Mouse (Mus musculus): ENCODE results near the gene Rpap3. TPM values are rescaled to one million over a fixed set of nuclear protein-coding genes. Genes with fewer than 3 reads are reported as not detected.

Rpap3 gene
- 13.8 and 21.8 TPM in 2 replicates for polyA plus RNA-seq (2012)

DNA sequence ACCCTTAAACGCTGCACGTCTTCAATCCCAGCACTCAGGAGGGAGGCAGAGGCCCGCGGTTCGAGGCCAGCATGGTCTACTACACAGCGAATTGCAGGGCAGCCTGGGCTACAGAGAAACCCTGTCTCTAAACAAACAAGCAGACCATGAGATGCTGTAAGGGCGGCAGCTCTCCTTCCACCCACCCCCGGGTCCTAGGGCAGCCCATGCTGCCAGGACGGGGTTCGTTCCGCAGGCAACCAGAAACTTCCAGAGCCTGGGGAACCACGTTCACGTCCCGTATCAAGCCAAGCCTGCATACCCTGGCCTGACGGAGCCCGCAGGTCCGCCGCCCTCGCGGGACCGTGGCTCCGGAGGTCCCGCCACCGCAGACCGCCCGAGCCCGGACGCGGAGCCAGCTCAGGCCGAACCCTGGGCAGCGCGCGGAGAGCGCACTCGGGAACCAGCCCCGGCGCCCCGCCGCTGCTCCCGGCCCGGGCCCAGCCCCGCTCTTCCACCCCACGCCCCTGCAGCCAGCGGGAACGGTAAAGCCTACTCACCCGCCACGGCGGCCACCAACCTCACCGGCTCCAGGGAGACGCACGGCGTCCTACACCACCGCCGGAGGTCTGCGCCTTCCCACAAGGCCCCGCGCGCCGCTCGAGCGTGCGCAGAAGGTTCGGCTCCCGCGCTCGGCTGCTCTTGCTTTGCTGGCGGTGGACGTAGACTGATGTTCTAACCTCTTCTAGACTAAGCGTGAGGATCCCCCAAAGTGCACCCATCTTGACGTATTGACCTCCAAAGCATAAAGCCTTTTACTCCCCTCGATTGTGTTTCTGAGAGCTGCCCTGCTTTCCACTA, at the start of gene Rpap3:
TSS of gene Rpap3 (minus strand) at position 615 of the 840 bp plus-strand sequence.

GRCm38 (mm10) chr15:97731111-97731510, 25.5 kb upstream of the Rpap3 start, which contains the start of gene Endou:
Gene Endou (minus strand): TSS chr15:97731339.

Other genes with a start within 250 kb of the Rpap3 start
- gene Endou, start 25.5 kb upstream of the Rpap3 start, polyA plus RNA-seq (2012), result 1.0 and 1.4 TPM in 2 replicates
- gene Rapgef3, start 62.1 kb upstream of the Rpap3 start, polyA plus RNA-seq (2012), result 19.3 and 20.5 TPM in 2 replicates
- 56.0 and 56.7 TPM in 2 replicates for gene Slc48a1, start 72.7 kb upstream of the Rpap3 start, polyA plus RNA-seq (2012)
- 270 and 356 TPM in 2 replicates for gene Hdac7, start 138.7 kb upstream of the Rpap3 start, polyA plus RNA-seq (2012)
- 2.1 and 3.1 TPM in 2 replicates for gene Vdr, start 204.8 kb upstream of the Rpap3 start, polyA plus RNA-seq (2012)

Data from megakaryocyte-erythroid progenitor cell, adult 5 weeks (primary cell).